Mouse (Mus musculus) Muller cell, postnatal 12 days (primary cell): Measurements from ENCODE around the gene Wdr86.

Source experiments
- DNase-seq: peaks from one replicate; pipeline ENCODE4 v3.0.0-alpha.2; 2015; ENCODE audit errors: inconsistent ontology term

Wdr86 gene

GRCm38 (mm10) chr5:24684578-24685365 is 45.8 kb downstream of the Wdr86 start:
- peak; percentile 26 for DNase-seq

DNA sequence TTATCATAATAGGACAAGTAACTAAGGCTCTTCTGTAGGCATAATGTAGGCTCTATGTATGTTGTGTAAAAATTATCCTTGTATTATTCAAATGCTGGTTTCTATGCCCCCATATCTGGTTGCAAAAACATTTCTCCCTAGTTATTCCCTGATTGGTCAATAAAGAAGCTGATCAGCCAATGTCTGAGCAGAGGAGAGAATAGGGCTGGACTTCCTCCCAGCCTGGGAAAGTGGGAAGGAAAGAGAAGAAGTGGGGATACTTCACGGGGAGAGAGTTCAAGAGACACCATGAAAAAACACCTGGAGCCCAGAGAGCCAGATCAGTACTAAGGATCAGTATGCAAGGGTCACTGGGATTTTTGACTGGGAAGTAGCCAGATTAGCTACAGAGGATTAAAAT is 49.1 kb downstream of the Wdr86 start:
- DNase-seq = no peak

GRCm38 (mm10) chr5:24674238-24674637 is 56.3 kb downstream of the Wdr86 start:
- DNase-seq = peak; percentile 62
